Mouse (Mus musculus): Measurements from ENCODE around the gene Tmbim6. TPM values are rescaled to one million over a fixed set of nuclear protein-coding genes. Genes with fewer than 3 reads are reported as not detected.
A peak's percentile ranks its signal among the peaks of the same experiment; 100 is the strongest.
"Not testable (repeated sequence)": the region's sequence is repeated elsewhere in the genome, so short reads cannot be mapped to it uniquely, and the experiment has no call there.

The Tmbim6 gene
- polyA plus RNA-seq, 1 experiment: 372 TPM

GRCm38 (mm10) chr15:99375036-99375435 lies 17.6 kb upstream of the Tmbim6 start:
- Histone ChIP-seq H3K4me3 (ENCODE audit: insufficient read depth, poor library complexity, severe bottlenecking) (no peak overlapping the region), H3K27me3 (ENCODE audit: control insufficient read depth, insufficient read depth, insufficient read length) (no peaks in the 10 kb centered on the region), H3K79me3 (ENCODE audit: low read depth) (no peaks in the 10 kb centered on the region), H3K79me2 (ENCODE audit: control insufficient read depth, insufficient read depth) (peaks cover 2% of the 10 kb centered on the region), H3K36me3 (ENCODE audit: control insufficient read depth, insufficient read depth) (no peaks in the 10 kb centered on the region), H3ac (ENCODE audit: control insufficient read depth, insufficient read length, low read depth) (no peak overlapping the region)
- TF ChIP-seq CTCF (IDR thresholded peaks at IDR 0.05; ENCODE audit: control insufficient read depth, insufficient read depth, insufficient read length) (no peak), MYOG (IDR thresholded peaks at IDR 0.05; ENCODE audit: control insufficient read depth, extremely low read depth, insufficient read length) (no peak), MYOD1 (IDR thresholded peaks at IDR 0.05; ENCODE audit: control insufficient read depth, insufficient read length, low read depth) (no peak), USF1 (IDR thresholded peaks at IDR 0.05; ENCODE audit: low read depth) (no peak), MAX (IDR thresholded peaks at IDR 0.05) (no peak), FOSL1 (IDR thresholded peaks at IDR 0.05; ENCODE audit: insufficient read depth, low read length, poor library complexity, severe bottlenecking) (no peak), CEBPB (IDR thresholded peaks at IDR 0.05; ENCODE audit: low read depth) (no peak)

DNA sequence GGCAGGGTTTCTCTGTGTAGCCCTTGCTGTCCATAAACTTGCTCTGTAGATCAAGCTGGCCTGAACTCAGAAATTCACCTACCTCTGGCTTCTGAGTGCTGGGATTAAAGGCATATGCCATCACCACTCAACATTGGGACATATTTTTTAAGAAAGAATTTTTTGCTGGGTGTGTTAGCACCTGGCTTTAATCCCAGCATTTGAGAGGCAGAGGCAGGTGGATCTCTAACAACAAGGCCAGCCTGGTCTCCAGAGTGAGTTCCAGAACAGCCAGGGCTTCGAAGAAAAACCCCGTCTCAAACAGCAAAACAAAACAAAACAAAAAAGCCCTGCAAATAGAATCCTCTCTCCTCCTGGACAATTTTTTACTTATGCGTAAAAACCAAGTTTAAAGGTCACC lies 17.1 kb upstream of the Tmbim6 start:
- no peaks in the 10 kb centered on the region for H3K27me3 ChIP-seq (ENCODE audit: control insufficient read depth, insufficient read depth, insufficient read length)
- TF ChIP-seq MYOG (IDR thresholded peaks at IDR 0.05; ENCODE audit: control insufficient read depth, extremely low read depth, insufficient read length) (no peak), MYOD1 (IDR thresholded peaks at IDR 0.05; ENCODE audit: control insufficient read depth, insufficient read length, low read depth) (no peak), CEBPB (IDR thresholded peaks at IDR 0.05; ENCODE audit: low read depth) (no peak), CTCF (IDR thresholded peaks at IDR 0.05; ENCODE audit: control insufficient read depth, insufficient read depth, insufficient read length) (no peak), USF1 (IDR thresholded peaks at IDR 0.05; ENCODE audit: low read depth) (no peak), FOSL1 (IDR thresholded peaks at IDR 0.05; ENCODE audit: insufficient read depth, low read length, poor library complexity, severe bottlenecking) (no peak), MAX (IDR thresholded peaks at IDR 0.05) (no peak)
- H3K79me2 ChIP-seq (ENCODE audit: control insufficient read depth, insufficient read depth): no peaks in the 10 kb centered on the region
- H3K36me3 ChIP-seq (ENCODE audit: control insufficient read depth, insufficient read depth): no peaks in the 10 kb centered on the region
- H3K79me3 ChIP-seq (ENCODE audit: low read depth): no peaks in the 10 kb centered on the region
- H3K4me3 ChIP-seq (ENCODE audit: insufficient read depth, poor library complexity, severe bottlenecking): no peak overlapping the region
- H3ac ChIP-seq (ENCODE audit: control insufficient read depth, insufficient read length, low read depth): no peak overlapping the region

- Histone ChIP-seq H3K4me3 (ENCODE audit: insufficient read depth, poor library complexity, severe bottlenecking) (no peak overlapping the region), H3K79me3 (ENCODE audit: low read depth) (no peaks in the 10 kb centered on the region), H3K36me3 (ENCODE audit: control insufficient read depth, insufficient read depth) (no peaks in the 10 kb centered on the region), H3ac (ENCODE audit: control insufficient read depth, insufficient read length, low read depth) (no peak overlapping the region), H3K27me3 (ENCODE audit: control insufficient read depth, insufficient read depth, insufficient read length) (no peaks in the 10 kb centered on the region), H3K79me2 (ENCODE audit: control insufficient read depth, insufficient read depth) (no peaks in the 10 kb centered on the region)
- TF ChIP-seq FOSL1 (IDR thresholded peaks at IDR 0.05; ENCODE audit: insufficient read depth, low read length, poor library complexity, severe bottlenecking) (no peak), MYOG (IDR thresholded peaks at IDR 0.05; ENCODE audit: control insufficient read depth, extremely low read depth, insufficient read length) (no peak), MAX (IDR thresholded peaks at IDR 0.05) (no peak), USF1 (IDR thresholded peaks at IDR 0.05; ENCODE audit: low read depth) (no peak), CTCF (IDR thresholded peaks at IDR 0.05; ENCODE audit: control insufficient read depth, insufficient read depth, insufficient read length) (no peak), CEBPB (IDR thresholded peaks at IDR 0.05; ENCODE audit: low read depth) (no peak), MYOD1 (IDR thresholded peaks at IDR 0.05; ENCODE audit: control insufficient read depth, insufficient read length, low read depth) (no peak)
These were observed 16.4 kb upstream of the Tmbim6 start for GRCm38 (mm10) chr15:99376240-99376639.

DNA sequence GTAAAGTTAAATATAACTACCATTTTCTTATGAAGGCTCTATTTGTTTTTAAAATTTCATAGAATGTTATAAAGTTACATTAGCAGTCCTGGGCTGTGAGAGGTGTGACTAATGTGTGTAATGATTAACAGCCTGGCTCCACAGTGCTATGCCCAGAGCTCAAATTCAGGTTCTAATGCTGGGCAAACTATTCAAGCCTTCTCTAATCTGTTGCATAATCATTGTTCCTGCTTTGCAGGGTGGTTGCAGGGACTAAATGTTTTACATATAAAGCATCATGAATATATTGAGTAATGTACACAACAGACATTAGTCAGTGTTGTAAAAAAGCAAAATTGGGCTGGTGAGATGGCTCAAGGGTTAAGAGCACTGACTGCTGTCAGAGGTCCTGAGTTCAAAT lies 9.8 kb upstream of the Tmbim6 start:
- H3K79me2 ChIP-seq (ENCODE audit: control insufficient read depth, insufficient read depth): no peaks in the 10 kb centered on the region
- H3K27me3 ChIP-seq (ENCODE audit: control insufficient read depth, insufficient read depth, insufficient read length): no peaks in the 10 kb centered on the region
- TF ChIP-seq CEBPB (IDR thresholded peaks at IDR 0.05; ENCODE audit: low read depth) (peak; percentile 44), MAX (IDR thresholded peaks at IDR 0.05) (no peak)
- H3ac ChIP-seq (ENCODE audit: control insufficient read depth, insufficient read length, low read depth): no peak overlapping the region
- H3K4me3 ChIP-seq (ENCODE audit: insufficient read depth, poor library complexity, severe bottlenecking): no peak overlapping the region
- no peaks in the 10 kb centered on the region for H3K79me3 ChIP-seq (ENCODE audit: low read depth)
- no peaks in the 10 kb centered on the region for H3K36me3 ChIP-seq (ENCODE audit: control insufficient read depth, insufficient read depth)

DNA sequence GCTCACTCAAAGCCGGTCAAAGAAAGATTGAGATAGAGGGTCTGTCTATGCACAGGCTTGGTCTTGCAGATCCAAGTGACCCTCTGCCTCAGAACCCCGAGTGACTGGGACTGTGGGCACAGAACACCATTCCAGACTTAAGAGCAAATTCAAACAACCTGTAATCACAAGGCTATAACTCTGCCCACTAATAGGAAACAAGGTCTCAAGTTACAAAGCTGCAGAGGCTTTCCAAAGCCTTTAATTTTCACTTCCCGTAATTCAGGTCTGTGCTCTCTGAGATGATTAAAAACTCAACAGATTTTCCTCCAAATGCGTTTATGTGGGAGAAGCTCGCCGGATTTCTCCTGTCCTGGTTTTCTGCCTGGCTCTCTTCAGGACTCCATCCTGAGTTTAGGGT lies 8.6 kb upstream of the Tmbim6 start:
- no peaks in the 10 kb centered on the region for H3K79me2 ChIP-seq (ENCODE audit: control insufficient read depth, insufficient read depth)
- H3K4me3 ChIP-seq (ENCODE audit: insufficient read depth, poor library complexity, severe bottlenecking): no peak overlapping the region
- no peak overlapping the region for H3ac ChIP-seq (ENCODE audit: control insufficient read depth, insufficient read length, low read depth)
- H3K79me3 ChIP-seq (ENCODE audit: low read depth): no peaks in the 10 kb centered on the region
- no peak for TF ChIP-seq CTCF (IDR thresholded peaks at IDR 0.05; ENCODE audit: control insufficient read depth, insufficient read depth, insufficient read length)
- TF ChIP-seq USF1 (IDR thresholded peaks at IDR 0.05; ENCODE audit: low read depth): no peak
- TF ChIP-seq MYOG (IDR thresholded peaks at IDR 0.05; ENCODE audit: control insufficient read depth, extremely low read depth, insufficient read length): no peak
- no peak for TF ChIP-seq MYOD1 (IDR thresholded peaks at IDR 0.05; ENCODE audit: control insufficient read depth, insufficient read length, low read depth)
- TF ChIP-seq FOSL1 (IDR thresholded peaks at IDR 0.05; ENCODE audit: insufficient read depth, low read length, poor library complexity, severe bottlenecking): no peak
- no peak for TF ChIP-seq CEBPB (IDR thresholded peaks at IDR 0.05; ENCODE audit: low read depth)
- no peak for TF ChIP-seq MAX (IDR thresholded peaks at IDR 0.05)
- no peaks in the 10 kb centered on the region for H3K27me3 ChIP-seq (ENCODE audit: control insufficient read depth, insufficient read depth, insufficient read length)
- no peaks in the 10 kb centered on the region for H3K36me3 ChIP-seq (ENCODE audit: control insufficient read depth, insufficient read depth)

GRCm38 (mm10) chr15:99386110-99386509 lies 6.6 kb upstream of the Tmbim6 start:
- not testable (repeated sequence) for H3K27me3 ChIP-seq (ENCODE audit: control insufficient read depth, insufficient read depth, insufficient read length); H3ac ChIP-seq (ENCODE audit: control insufficient read depth, insufficient read length, low read depth); H3K79me2 ChIP-seq (ENCODE audit: control insufficient read depth, insufficient read depth); H3K4me3 ChIP-seq (ENCODE audit: insufficient read depth, poor library complexity, severe bottlenecking); H3K79me3 ChIP-seq (ENCODE audit: low read depth); H3K36me3 ChIP-seq (ENCODE audit: control insufficient read depth, insufficient read depth)
